Mouse (Mus musculus) embryonic fibroblast, embryonic 13.5 days (primary cell): ENCODE measurements around the gene Adamts5. TPM values are rescaled to one million over a fixed set of nuclear protein-coding genes. Genes with fewer than 3 reads are reported as not detected.

ENCODE experiments used
- H3K27ac ChIP-seq: 2 replicates; pipeline ENCODE4 v1.5.1; 2012; ENCODE audit warnings: low read length, control low read depth, inconsistent platforms; ENCODE audit not compliant: insufficient read depth
- H3K4me1 ChIP-seq: 2 replicates; pipeline ENCODE4 v1.6.1; 2011; ENCODE audit warnings: low read length; ENCODE audit not compliant: control insufficient read depth, insufficient read depth
- H3K4me3 ChIP-seq: 2 replicates; pipeline ENCODE4 v1.5.1; 2011; ENCODE audit warnings: mild to moderate bottlenecking, control low read depth, low read length; ENCODE audit not compliant: insufficient read depth
- CTCF ChIP-seq: IDR thresholded peaks from 2 replicates; pipeline ENCODE4 v1.5.1; 2011; ENCODE audit warnings: mild to moderate bottlenecking, control low read depth, low read length, moderate library complexity, borderline replicate concordance; ENCODE audit not compliant: insufficient read depth
- POLR2A ChIP-seq: IDR thresholded peaks from 2 replicates; pipeline ENCODE4 v1.6.1; 2011; ENCODE audit warnings: low read depth, mild to moderate bottlenecking, control low read depth, low read length, moderate library complexity
- polyA plus RNA-seq: library from polyadenylated mRNA; stranded (reverse); fragments of >200 nt; gene quantifications from 2 replicates; pipeline ENCODE4 v1.2.4, GENCODE M21; 2011; ENCODE audit warnings: low read depth; ENCODE audit not compliant: missing spikeins, insufficient read length

Adamts5 gene
- polyA plus RNA-seq, result 18.3 and 27.7 TPM in 2 replicates

GRCm38 (mm10) chr16:85901581-85901910 is at the start of gene Adamts5:
TSS of gene Adamts5 (minus strand) at chr16:85901828.
- TF ChIP-seq CTCF (no peak), POLR2A (no peak)
- Histone ChIP-seq H3K27ac (peak within 1 kb of the TSS; percentile 60), H3K4me1 (0 out of 2 replicates have a peak, but pooled peaks cover 3% of the 10 kb centered on the region), H3K4me3 (peak within 1 kb of the TSS; percentile 61)

- Histone ChIP-seq H3K4me1 (peaks cover 6% of the 10 kb centered on the region), H3K4me3 (no peak overlapping the region), H3K27ac (peak overlapping the region; percentile 62; the same call in 1 of the 2 replicates)
- TF ChIP-seq CTCF, result no peak
These were observed 48.7 kb upstream of the Adamts5 start for GRCm38 (mm10) chr16:85950356-85950755.

GRCm38 (mm10) chr16:85926004-85926403 is 24.4 kb upstream of the Adamts5 start:
- TF ChIP-seq CTCF (no peak), POLR2A (no peak)
- Histone ChIP-seq H3K27ac (no peak overlapping the region), H3K4me1 (no peaks in the 10 kb centered on the region), H3K4me3 (no peak overlapping the region)

- H3K4me1 ChIP-seq, result no peaks in the 10 kb centered on the region
- no peak overlapping the region for H3K27ac ChIP-seq
- TF ChIP-seq POLR2A (no peak), CTCF (no peak)
- no peak overlapping the region for H3K4me3 ChIP-seq
These were observed 20.8 kb upstream of the Adamts5 start for GRCm38 (mm10) chr16:85922454-85922853.

- no peak for TF ChIP-seq CTCF
- no peak overlapping the region for H3K27ac ChIP-seq
- H3K4me1 ChIP-seq, result no peaks in the 10 kb centered on the region
- no peak overlapping the region for H3K4me3 ChIP-seq
These were observed 18.5 kb upstream of the Adamts5 start for GRCm38 (mm10) chr16:85920122-85920521.

- TF ChIP-seq CTCF (no peak), POLR2A (peak; percentile 88)
- 0 out of 2 replicates have a peak, but pooled peaks cover 3% of the 10 kb centered on the region for H3K4me1 ChIP-seq
- H3K27ac ChIP-seq, result peak overlapping the region; percentile 60
- H3K4me3 ChIP-seq, result peak overlapping the region; percentile 61
These were observed 687 bp downstream of the Adamts5 start for GRCm38 (mm10) chr16:85900702-85901580.

GRCm38 (mm10) chr16:85899790-85900587 is 1.6 kb downstream of the Adamts5 start:
- Histone ChIP-seq H3K4me1 (peaks cover 3% of the 10 kb centered on the region; the same call in 1 of the 2 replicates), H3K27ac (peak overlapping the region; percentile 60; the same call in 1 of the 2 replicates), H3K4me3 (peak overlapping the region; percentile 61)
- peak; percentile 31 for TF ChIP-seq POLR2A
- no peak for TF ChIP-seq CTCF

GRCm38 (mm10) chr16:85899301-85899721 is 2.3 kb downstream of the Adamts5 start:
- Histone ChIP-seq H3K4me3 (peak overlapping the region; percentile 61), H3K4me1 (peaks cover 3% of the 10 kb centered on the region; the same call in 1 of the 2 replicates), H3K27ac (peak overlapping the region; percentile 34; the same call in 1 of the 2 replicates)
- TF ChIP-seq POLR2A (no peak), CTCF (peak; percentile 14; the same call in 1 of the 2 replicates)

GRCm38 (mm10) chr16:85898816-85899215 is 2.8 kb downstream of the Adamts5 start:
- TF ChIP-seq CTCF, result no peak
- TF ChIP-seq POLR2A, result no peak
- H3K27ac ChIP-seq, result peak overlapping the region; percentile 34; the same call in 1 of the 2 replicates
- H3K4me3 ChIP-seq, result peak overlapping the region; percentile 61
- peaks cover 3% of the 10 kb centered on the region; the same call in 1 of the 2 replicates for H3K4me1 ChIP-seq
